Mouse (Mus musculus) urinary bladder, adult 18-20 months (tissue): ENCODE data around the gene Sugp1.
"Not testable (repeated sequence)": the region's sequence is repeated elsewhere in the genome, so short reads cannot be mapped to it uniquely, and the experiment has no call there.

Experiments
- DNase-seq, 2 experiments: peaks; one replicate each; pipeline ENCODE4 v3.0.0; 2022; ENCODE audit warnings: low spot score in 2 of 2, mixed read lengths in 2 of 2

Sugp1 gene

GRCm38 (mm10) chr8:70042583-70043455, at the start of gene Sugp1, which contains the start of gene Mau2:
Gene Sugp1, plus strand, starts transcription at chr8:70042813.
Gene Mau2, minus strand, starts transcription at chr8:70042734.
- peak; percentile 91 to 93 for DNase-seq

- DNase-seq: no peak
Observed at GRCm38 (mm10) chr8:69995422-69995775, 47.2 kb upstream of the Sugp1 start.

GRCm38 (mm10) chr8:69995776-69996588, 46.6 kb upstream of the Sugp1 start, which contains the start of gene Gatad2a:
Gene Gatad2a, minus strand, starts transcription at chr8:69996384.
- DNase-seq: peak; percentile 100

- no peak for DNase-seq
Observed at GRCm38 (mm10) chr8:69996589-69997285, 45.9 kb upstream of the Sugp1 start.

- DNase-seq: no peak
Observed at GRCm38 (mm10) chr8:69998706-69999105, 43.9 kb upstream of the Sugp1 start.

- DNase-seq: no peak
Observed at GRCm38 (mm10) chr8:69999236-69999635, 43.4 kb upstream of the Sugp1 start.

GRCm38 (mm10) chr8:70000226-70000625, 42.4 kb upstream of the Sugp1 start:
- DNase-seq: no peak

GRCm38 (mm10) chr8:70001176-70001891, 41.3 kb upstream of the Sugp1 start:
- DNase-seq: peak; percentile 68 to 83

GRCm38 (mm10) chr8:70001892-70002191, 40.8 kb upstream of the Sugp1 start:
- DNase-seq: not testable (repeated sequence)

GRCm38 (mm10) chr8:70003204-70003657, 39.4 kb upstream of the Sugp1 start:
- no peak for DNase-seq

GRCm38 (mm10) chr8:70004345-70004744, 38.3 kb upstream of the Sugp1 start:
- DNase-seq: no peak

- no peak for DNase-seq
Observed at GRCm38 (mm10) chr8:70005178-70005577, 37.4 kb upstream of the Sugp1 start.

- not testable (repeated sequence) for DNase-seq
Observed at GRCm38 (mm10) chr8:70010796-70011195, 31.8 kb upstream of the Sugp1 start.

GRCm38 (mm10) chr8:70012350-70012749, 30.3 kb upstream of the Sugp1 start:
- DNase-seq: no peak

- no peak for DNase-seq
Observed at GRCm38 (mm10) chr8:70012763-70013162, 29.9 kb upstream of the Sugp1 start.

- no peak for DNase-seq
Observed at GRCm38 (mm10) chr8:70015017-70015416, 27.6 kb upstream of the Sugp1 start.

GRCm38 (mm10) chr8:70023596-70023995, 19.0 kb upstream of the Sugp1 start:
- no peak for DNase-seq

- no peak for DNase-seq
Observed at GRCm38 (mm10) chr8:70026151-70026550, 16.5 kb upstream of the Sugp1 start.

- DNase-seq: no peak
Observed at GRCm38 (mm10) chr8:70030255-70030654, 12.4 kb upstream of the Sugp1 start.

GRCm38 (mm10) chr8:70037994-70038393, 4.6 kb upstream of the Sugp1 start:
- no peak for DNase-seq

- DNase-seq: peak; percentile 26 to 60
Observed at GRCm38 (mm10) chr8:70041885-70042546, 597 bp upstream of the Sugp1 start.
